Mouse (Mus musculus): Measurements from ENCODE around the gene Atp10b. TPM values are rescaled to one million over a fixed set of nuclear protein-coding genes. Genes with fewer than 3 reads are reported as not detected.

The Atp10b gene
- polyA plus RNA-seq, 1 experiment from 2014 or later = 0.20 TPM

- Histone ChIP-seq H3K9me3 (no peaks in the 10 kb centered on the region), H3K27me3 (no peaks in the 10 kb centered on the region), H3K9ac (replicated peaks) (no peak overlapping the region), H3K4me2 (replicated peaks) (no peak overlapping the region), H3K4me1 (peaks cover 16% of the 10 kb centered on the region), H3K4me3 (no peak overlapping the region), H3K27ac (replicated peaks) (no peak overlapping the region), H3K36me3 (no peaks in the 10 kb centered on the region)
- WGBS = 78% methylated on average over 3 of the region's 3 CpGs
- ATAC-seq (ENCODE audit: low FRiP score, low read depth) = no peak
Measured at GRCm38 (mm10) chr11:43267505-43267904, 117.8 kb downstream of the Atp10b start.

- WGBS = 48% methylated on average over 6 of the region's 6 CpGs
- Histone ChIP-seq H3K27ac (replicated peaks) (peak overlapping the region; percentile 71), H3K9me3 (no peaks in the 10 kb centered on the region), H3K4me2 (replicated peaks) (peak overlapping the region; percentile 34), H3K27me3 (no peaks in the 10 kb centered on the region), H3K4me1 (peaks cover 16% of the 10 kb centered on the region), H3K9ac (replicated peaks) (no peak overlapping the region), H3K4me3 (no peak overlapping the region), H3K36me3 (no peaks in the 10 kb centered on the region)
- peak; percentile 80 for ATAC-seq (ENCODE audit: low FRiP score, low read depth)
Measured at GRCm38 (mm10) chr11:43269503-43270255, 120.0 kb downstream of the Atp10b start.

- no peak overlapping the region for H3K4me3 ChIP-seq
- no peaks in the 10 kb centered on the region for H3K36me3 ChIP-seq
- H3K27me3 ChIP-seq = no peaks in the 10 kb centered on the region
- WGBS = 37% methylated on average over 10 of the region's 10 CpGs
- H3K9ac ChIP-seq (replicated peaks) = no peak overlapping the region
- peak; percentile 86 for ATAC-seq (ENCODE audit: low FRiP score, low read depth)
- no peaks in the 10 kb centered on the region for H3K9me3 ChIP-seq
- peak overlapping the region; percentile 34 for H3K4me2 ChIP-seq (replicated peaks)
- peak overlapping the region; percentile 71 for H3K27ac ChIP-seq (replicated peaks)
- H3K4me1 ChIP-seq = peaks cover 16% of the 10 kb centered on the region
Measured at GRCm38 (mm10) chr11:43270256-43270806, 120.7 kb downstream of the Atp10b start.

GRCm38 (mm10) chr11:43273896-43274295 lies 124.2 kb downstream of the Atp10b start:
- ATAC-seq (ENCODE audit: low FRiP score, low read depth) = no peak
- H3K27ac ChIP-seq (replicated peaks) = no peak overlapping the region
- H3K4me2 ChIP-seq (replicated peaks) = no peak overlapping the region
- H3K27me3 ChIP-seq = no peaks in the 10 kb centered on the region
- no peak overlapping the region for H3K4me3 ChIP-seq
- peaks cover 16% of the 10 kb centered on the region for H3K4me1 ChIP-seq
- H3K36me3 ChIP-seq = no peaks in the 10 kb centered on the region
- H3K9me3 ChIP-seq = no peaks in the 10 kb centered on the region
- no peak overlapping the region for H3K9ac ChIP-seq (replicated peaks)

- no peak overlapping the region for H3K4me3 ChIP-seq
- H3K9me3 ChIP-seq = no peaks in the 10 kb centered on the region
- H3K27me3 ChIP-seq = no peaks in the 10 kb centered on the region
- no peak overlapping the region for H3K4me2 ChIP-seq (replicated peaks)
- ATAC-seq (ENCODE audit: low FRiP score, low read depth) = no peak
- H3K27ac ChIP-seq (replicated peaks) = no peak overlapping the region
- no peaks in the 10 kb centered on the region for H3K36me3 ChIP-seq
- WGBS = 90% methylated on average over 6 of the region's 6 CpGs
- no peaks in the 10 kb centered on the region for H3K4me1 ChIP-seq
- no peak overlapping the region for H3K9ac ChIP-seq (replicated peaks)
Measured at GRCm38 (mm10) chr11:43297584-43297983, 147.9 kb downstream of the Atp10b start.

GRCm38 (mm10) chr11:43311000-43311399 lies 161.3 kb downstream of the Atp10b start:
- no peak overlapping the region for H3K4me3 ChIP-seq
- no peak overlapping the region for H3K27ac ChIP-seq (replicated peaks)
- peaks cover 4% of the 10 kb centered on the region; the same call in 1 of the 2 replicates for H3K4me1 ChIP-seq
- H3K36me3 ChIP-seq = no peaks in the 10 kb centered on the region
- H3K4me2 ChIP-seq (replicated peaks) = no peak overlapping the region
- peak; percentile 65; the same call in 1 of the 2 replicates for ATAC-seq (ENCODE audit: low FRiP score, low read depth)
- no peak overlapping the region for H3K9ac ChIP-seq (replicated peaks)
- 32% methylated on average over 1 of the region's 1 CpGs for WGBS
- no peaks in the 10 kb centered on the region for H3K27me3 ChIP-seq
- H3K9me3 ChIP-seq = no peaks in the 10 kb centered on the region

Other genes starting within 250 kb of the Atp10b start
- 0.15 TPM in 1 of 2 replicates, not detected in the other for gene Gm9972, start 114.1 kb upstream of the Atp10b start, polyA plus RNA-seq (2016; fragmentation: Nextera tagmentation; extraction: Ambion mirVana)